Mouse (Mus musculus) CH12.LX (cell line): ENCODE measurements around the gene Anapc16. TPM values are rescaled to one million over a fixed set of nuclear protein-coding genes. Genes with fewer than 3 reads are reported as not detected.

ENCODE experiments used
- DNase-seq: peaks from one replicate; pipeline ENCODE4 v3.0.0-alpha.2; 2013; ENCODE audit errors: extremely low read depth
- H3K27ac ChIP-seq: 2 replicates; pipeline ENCODE4 v1.5.1; 2012; ENCODE audit warnings: low read depth, mild to moderate bottlenecking, control low read depth, moderate library complexity; ENCODE audit not compliant: insufficient read depth
- H3K27me3 ChIP-seq: replicated peaks from 2 replicates; pipeline ENCODE3; 2012; ENCODE audit warnings: inconsistent platforms
- H3K36me3 ChIP-seq, 2 experiments: replicated peaks in 1 of 2; 2 replicates each; pipeline versions ENCODE3 to v1.6.1; 2012; ENCODE audit warnings: inconsistent platforms in 1 of 2, low read length in 1 of 2, mild to moderate bottlenecking in 1 of 2, mixed read lengths in 1 of 2, moderate library complexity in 1 of 2; ENCODE audit not compliant: control insufficient read depth in 1 of 2, insufficient read depth in 1 of 2
- H3K4me1 ChIP-seq, 2 experiments: 2 replicates each; pipeline ENCODE4 v1.6.1; 2012; ENCODE audit warnings: inconsistent platforms in 1 of 2, moderate library complexity in 1 of 2; ENCODE audit not compliant: insufficient read depth in 2 of 2, control insufficient read depth in 1 of 2
- H3K4me2 ChIP-seq: 2 replicates; pipeline ENCODE4 v1.6.1; 2012; ENCODE audit warnings: low read depth, mild to moderate bottlenecking, control low read depth; ENCODE audit not compliant: poor library complexity, insufficient read depth, severe bottlenecking
- H3K4me3 ChIP-seq, 3 experiments: fragments of 150-350 bp in 1 of 3; sonication (generic) in 1 of 3; replicated peaks in 1 of 3; 2 replicates each; pipeline versions ENCODE3 to v1.5.1; 2011 to 2012; ENCODE audit warnings: low read depth in 2 of 3, low read length in 2 of 3, mild to moderate bottlenecking in 2 of 3, moderate library complexity in 2 of 3, control low read depth in 1 of 3, improper control_type of control experiment in 1 of 3, inconsistent platforms in 1 of 3, mixed read lengths in 1 of 3; ENCODE audit not compliant: poor library complexity in 1 of 3
- H3K79me2 ChIP-seq: replicated peaks from 2 replicates; pipeline ENCODE4 v1.6.1; 2012; ENCODE audit warnings: mild to moderate bottlenecking, moderate library complexity; ENCODE audit not compliant: control insufficient read depth, poor library complexity, insufficient read depth, severe bottlenecking; ENCODE audit errors: extremely low read depth
- H3K9ac ChIP-seq: 2 replicates; pipeline ENCODE4 v1.6.1; 2012; ENCODE audit warnings: low read depth, mild to moderate bottlenecking, control low read depth, moderate library complexity; ENCODE audit not compliant: insufficient read depth
- H3K9me3 ChIP-seq: replicated peaks from 2 replicates; pipeline ENCODE3; 2012; ENCODE audit warnings: low read length, inconsistent platforms, mixed read lengths
- BHLHE40 ChIP-seq: IDR thresholded peaks from 2 replicates; pipeline ENCODE4 v1.6.1; 2011; ENCODE audit warnings: mild to moderate bottlenecking, low read depth, low read length, improper control_type of control experiment
- CHD1 ChIP-seq: IDR thresholded peaks from 2 replicates; pipeline ENCODE4 v1.6.1; 2012; ENCODE audit warnings: low read depth, low read length, improper control_type of control experiment, inconsistent platforms
- CHD2 ChIP-seq: IDR thresholded peaks from 2 replicates; pipeline ENCODE4 v1.6.1; 2011; ENCODE audit warnings: low read length, improper control_type of control experiment
- CTCF ChIP-seq, 2 experiments: IDR thresholded peaks in 1 of 2; conservative IDR thresholded peaks in 1 of 2; 2 replicates each; pipeline ENCODE4 v1.5.1; 2011 to 2012; ENCODE audit warnings: low read depth in 2 of 2, low read length in 2 of 2, improper control_type of control experiment in 1 of 2, inconsistent platforms in 1 of 2, mild to moderate bottlenecking in 1 of 2, moderate library complexity in 1 of 2
- E2F4 ChIP-seq: IDR thresholded peaks from 2 replicates; pipeline ENCODE4 v1.6.1; 2011; ENCODE audit warnings: low read depth, low read length, improper control_type of control experiment; ENCODE audit not compliant: insufficient replicate concordance
- ELF1 ChIP-seq: IDR thresholded peaks from 2 replicates; pipeline ENCODE4 v1.6.1; 2014; ENCODE audit warnings: low read depth, mild to moderate bottlenecking, inconsistent platforms, low read length, improper control_type of control experiment
- GABPA ChIP-seq: IDR thresholded peaks from 2 replicates; pipeline ENCODE4 v1.6.1; 2012; ENCODE audit warnings: low read depth, low read length, improper control_type of control experiment, inconsistent platforms; ENCODE audit not compliant: insufficient replicate concordance
- HCFC1 ChIP-seq: IDR thresholded peaks from 2 replicates; pipeline ENCODE4 v1.6.1; 2012; ENCODE audit warnings: low read depth, mild to moderate bottlenecking, inconsistent platforms, low read length, improper control_type of control experiment
- IRF4 ChIP-seq: IDR thresholded peaks from 2 replicates; pipeline ENCODE4 v1.6.1; 2014; ENCODE audit warnings: low read depth, mild to moderate bottlenecking, inconsistent platforms, low read length, improper control_type of control experiment
- MAFK ChIP-seq: IDR thresholded peaks from 2 replicates; pipeline ENCODE4 v1.6.1; 2011; ENCODE audit warnings: low read length, improper control_type of control experiment; ENCODE audit not compliant: insufficient replicate concordance
- MAX ChIP-seq: IDR thresholded peaks from 2 replicates; pipeline ENCODE4 v1.6.1; 2011; ENCODE audit warnings: low read length, improper control_type of control experiment
- MEF2A ChIP-seq: IDR thresholded peaks from 2 replicates; pipeline ENCODE4 v1.6.1; 2014; ENCODE audit warnings: low read depth, mild to moderate bottlenecking, inconsistent platforms, low read length, improper control_type of control experiment, borderline replicate concordance
- MXI1 ChIP-seq: IDR thresholded peaks from 2 replicates; pipeline ENCODE4 v1.6.1; 2011; ENCODE audit warnings: mild to moderate bottlenecking, low read depth, low read length, improper control_type of control experiment
- NRF1 ChIP-seq: IDR thresholded peaks from 2 replicates; pipeline ENCODE4 v1.6.1; 2014; ENCODE audit warnings: low read depth, mild to moderate bottlenecking, inconsistent platforms, low read length, improper control_type of control experiment, moderate library complexity
- PAX5 ChIP-seq: IDR thresholded peaks from 2 replicates; pipeline ENCODE4 v1.6.1; 2012; ENCODE audit warnings: low read length, inconsistent platforms, mixed read lengths
- POLR2A ChIP-seq: IDR thresholded peaks from 2 replicates; pipeline ENCODE4 v1.6.1; 2011; ENCODE audit warnings: low read depth, mild to moderate bottlenecking, improper control_type of control experiment, low read length
- POLR2AphosphoS2 ChIP-seq: IDR thresholded peaks from 2 replicates; pipeline ENCODE4 v1.6.1; 2011; ENCODE audit warnings: low read depth, low read length, improper control_type of control experiment
- RAD21 ChIP-seq: IDR thresholded peaks from 2 replicates; pipeline ENCODE4 v1.6.1; 2011; ENCODE audit warnings: low read depth, mild to moderate bottlenecking, low read length, improper control_type of control experiment, moderate library complexity
- RCOR1 ChIP-seq: conservative IDR thresholded peaks from 2 replicates; pipeline ENCODE4 v1.6.1; 2012; ENCODE audit warnings: low read depth, mild to moderate bottlenecking, inconsistent platforms, low read length, improper control_type of control experiment
- SIN3A ChIP-seq: IDR thresholded peaks from 2 replicates; pipeline ENCODE4 v1.6.1; 2012; ENCODE audit warnings: low read length, improper control_type of control experiment, inconsistent platforms
- SMC3 ChIP-seq: IDR thresholded peaks from 2 replicates; pipeline ENCODE4 v1.6.1; 2011; ENCODE audit warnings: low read depth, low read length, improper control_type of control experiment
- TCF12 ChIP-seq: IDR thresholded peaks from 2 replicates; pipeline ENCODE4 v1.6.1; 2014; ENCODE audit warnings: low read depth, mild to moderate bottlenecking, inconsistent platforms, low read length, improper control_type of control experiment
- ZKSCAN1 ChIP-seq: IDR thresholded peaks from 2 replicates; pipeline ENCODE4 v1.6.1; 2012; ENCODE audit warnings: low read depth, inconsistent platforms, low read length, improper control_type of control experiment, borderline replicate concordance
- ZMIZ1 ChIP-seq: IDR thresholded peaks from 2 replicates; pipeline ENCODE4 v1.6.1; 2012; ENCODE audit warnings: low read depth, mild to moderate bottlenecking, inconsistent platforms, low read length, improper control_type of control experiment
- ZNF384 ChIP-seq: IDR thresholded peaks from 2 replicates; pipeline ENCODE4 v1.6.1; 2012; ENCODE audit warnings: low read depth, low read length, improper control_type of control experiment, inconsistent platforms
- dilution Hi-C: fragments of 300-500 bp; cut with MboI; formaldehyde crosslinking; loops from 2 replicates; pipeline ENCODE4 v1.14.3; 2020; ENCODE audit warnings: low sequenced_read_pairs; ENCODE audit not compliant: extremely low pct_unique_long_range_greater_than_20kb, extremely low pct_ligation_motif_present
- in situ Hi-C: fragments of 300-500 bp; cut with MboI; formaldehyde crosslinking; loops from 3 replicates; pipeline ENCODE4 v1.14.3; 2019; ENCODE audit warnings: low sequenced_read_pairs, low pct_ligation_motif_present, low pct_unique_long_range_greater_than_20kb, mixed read lengths
- polyA plus RNA-seq: library from polyadenylated mRNA; unstranded; fragments of >175 nt; gene quantifications from 2 replicates; pipeline ENCODE4 v1.2.1, GENCODE M21; 2012; ENCODE audit warnings: low read depth; ENCODE audit not compliant: insufficient read length
- total RNA-seq, 2 experiments: library from RNA; depleted of rRNA; stranded (reverse); fragments of 300-350 nt in 1 of 2; fragments of >200 nt in 1 of 2; gene quantifications; 2 replicates each; pipeline ENCODE4 v1.2.3; 2012 to 2014

Gene Anapc16
- total and polyA plus RNA-seq, 3 experiments, result 43.9 to 67.6 (median 64.9) TPM

DNA sequence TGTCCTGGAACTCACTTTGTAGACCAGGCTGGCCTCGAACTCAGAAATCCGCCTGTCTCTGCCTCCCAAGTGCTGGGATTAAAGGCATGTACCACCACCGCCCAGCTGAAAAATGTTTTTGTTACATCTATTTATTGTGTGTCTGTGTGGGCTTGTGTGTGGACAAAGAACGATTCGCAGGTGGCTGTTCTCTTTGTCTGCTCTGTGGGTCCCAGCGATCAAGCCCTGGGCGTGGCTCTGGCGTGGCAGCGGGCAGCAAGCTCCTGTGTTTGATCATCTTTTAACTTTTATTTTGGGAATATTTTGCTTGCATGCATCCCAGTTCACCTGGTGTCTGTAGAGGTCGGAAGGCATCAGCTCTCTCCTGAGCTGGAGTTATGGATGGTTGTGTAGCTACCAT is 47.6 kb upstream of the Anapc16 start:
- Histone ChIP-seq H3K9ac (no peak overlapping the region), H3K36me3 (peaks cover 10 to 26% of the 10 kb centered on the region in 2 experiments), H3K9me3 (no peaks in the 10 kb centered on the region), H3K27ac (no peak overlapping the region), H3K27me3 (no peaks in the 10 kb centered on the region), H3K4me3 (no peak overlapping the region), H3K4me2 (no peak overlapping the region), H3K79me2 (no peaks in the 10 kb centered on the region), H3K4me1 (peaks cover 0 to 2% of the 10 kb centered on the region in 2 experiments; a peak in 2 of 4 replicates)
- in situ Hi-C loops, result no loop called here
- no peak for DNase-seq
- TF ChIP-seq POLR2AphosphoS2 (no peak), MEF2A (no peak), BHLHE40 (no peak), MXI1 (no peak), ZKSCAN1 (no peak)
- dilution Hi-C loops, result no loop called here

- no peaks in the 10 kb centered on the region for H3K27me3 ChIP-seq
- no peak overlapping the region for H3K27ac ChIP-seq
- no peak for TF ChIP-seq HCFC1
- no peak for TF ChIP-seq MAX
- TF ChIP-seq ZKSCAN1, result no peak
- TF ChIP-seq CHD1, result no peak
- TF ChIP-seq SMC3, result no peak
- TF ChIP-seq ZMIZ1, result no peak
- no peak for TF ChIP-seq RAD21
- TF ChIP-seq MXI1, result no peak
- no peak for TF ChIP-seq IRF4
- TF ChIP-seq, all 38 proteins: peak for 0
- H3K4me3 ChIP-seq, result no peak overlapping the region
- DNase-seq, result no peak
- no peaks in the 10 kb centered on the region for H3K9me3 ChIP-seq
- peaks cover 0 to 8% of the 10 kb centered on the region in 2 experiments; a peak in 2 of 4 replicates for H3K4me1 ChIP-seq
- in situ Hi-C loops, result no loop called here
- H3K36me3 ChIP-seq, result peaks cover 10 to 45% of the 10 kb centered on the region in 2 experiments
- no peak overlapping the region for H3K4me2 ChIP-seq
- H3K79me2 ChIP-seq, result no peaks in the 10 kb centered on the region
- dilution Hi-C loops, result no loop called here
- H3K9ac ChIP-seq, result no peak overlapping the region
Measured at GRCm38 (mm10) chr10:60046696-60047095, 43.8 kb upstream of the Anapc16 start.

DNA sequence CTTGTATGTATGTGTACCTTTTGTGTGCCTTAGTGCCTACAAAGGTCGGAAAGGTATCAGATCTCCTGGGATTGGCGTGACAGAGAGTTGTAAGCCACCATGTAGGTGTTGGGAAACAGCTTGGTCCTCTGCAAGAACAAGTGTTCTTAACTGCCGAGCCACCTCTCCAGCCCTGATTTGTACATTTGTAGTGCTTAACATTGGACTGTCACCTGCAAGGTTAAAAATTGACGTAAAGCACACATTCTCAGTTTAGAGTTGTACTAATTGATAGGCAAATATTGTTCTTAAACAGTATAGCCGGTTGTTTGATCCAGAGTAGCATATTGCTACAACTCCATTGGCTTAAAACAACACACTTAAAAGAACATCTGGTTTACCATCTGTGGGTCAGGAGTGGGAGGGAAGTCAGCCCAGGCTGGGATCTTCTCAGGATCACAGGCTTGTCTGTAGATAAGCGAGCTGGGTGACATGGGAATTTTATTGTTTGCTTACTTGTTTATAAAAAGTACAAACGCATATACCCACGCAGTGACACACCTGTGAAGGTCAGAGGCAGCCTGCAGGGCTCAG is 39.5 kb upstream of the Anapc16 start:
- Histone ChIP-seq H3K4me2 (no peak overlapping the region), H3K27me3 (no peaks in the 10 kb centered on the region), H3K36me3 (peaks cover 0 to 24% of the 10 kb centered on the region in 2 experiments), H3K4me3 (no peak overlapping the region), H3K9ac (no peak overlapping the region), H3K9me3 (no peaks in the 10 kb centered on the region), H3K27ac (no peak overlapping the region), H3K4me1 (peaks cover 0 to 11% of the 10 kb centered on the region in 2 experiments; a peak in 2 of 4 replicates), H3K79me2 (no peaks in the 10 kb centered on the region)
- in situ Hi-C loops (no loop called here), dilution Hi-C loops (no loop called here)
- TF ChIP-seq CHD2 (no peak), IRF4 (no peak), ZNF384 (no peak), NRF1 (no peak), POLR2A (no peak), CTCF (conservative IDR thresholded peaks at IDR 0.05 in 1 of 2, IDR thresholded peaks at IDR 0.05 in 1 of 2; ENCODE audit: low read depth in 2 of 2, low read length in 2 of 2) (no peak), ELF1 (no peak), PAX5 (no peak), SMC3 (no peak), E2F4 (no peak), RCOR1 (no peak), SIN3A (no peak), TCF12 (no peak), MAFK (no peak), HCFC1 (no peak), GABPA (no peak)
- no peak for DNase-seq
